Mouse (Mus musculus): ENCODE results near the gene Macrod1. TPM values are rescaled to one million over a fixed set of nuclear protein-coding genes. Genes with fewer than 3 reads are reported as not detected.

Macrod1 gene
- polyA plus RNA-seq, 1 experiment, result 33.8 TPM

GRCm38 (mm10) chr19:7217926-7218267 is 161.3 kb downstream of the Macrod1 start:
- Histone ChIP-seq H3K27ac (ENCODE audit: insufficient read depth, low read length) (no peak overlapping the region), H3K27me3 (ENCODE audit: control insufficient read depth, insufficient read depth, low read length) (no peaks in the 10 kb centered on the region), H3K4me3 (replicated peaks; ENCODE audit: insufficient read depth, low read depth, low read length) (no peak overlapping the region), H3K4me1 (ENCODE audit: control insufficient read depth, insufficient read depth, low read length) (peaks cover 15% of the 10 kb centered on the region)
- WGBS, result 12% methylated on average over 6 of the region's 6 CpGs
- TF ChIP-seq CTCF (IDR thresholded peaks at IDR 0.05; ENCODE audit: borderline replicate concordance, insufficient read depth, low read depth, low read length) (no peak), POLR2A (IDR thresholded peaks at IDR 0.05; ENCODE audit: borderline replicate concordance, insufficient read depth, low read length) (no peak)
- no peak for DNase-seq

GRCm38 (mm10) chr19:7218753-7219152 is 162.1 kb downstream of the Macrod1 start:
- no peak overlapping the region for H3K4me3 ChIP-seq (replicated peaks; ENCODE audit: insufficient read depth, low read depth, low read length)
- no peak overlapping the region for H3K27ac ChIP-seq (ENCODE audit: insufficient read depth, low read length)
- H3K4me1 ChIP-seq (ENCODE audit: control insufficient read depth, insufficient read depth, low read length), result peaks cover 15% of the 10 kb centered on the region
- WGBS, result 93% methylated on average over 5 of the region's 5 CpGs
- no peak for DNase-seq
- no peak for TF ChIP-seq CTCF (IDR thresholded peaks at IDR 0.05; ENCODE audit: borderline replicate concordance, insufficient read depth, low read depth, low read length)
- TF ChIP-seq POLR2A (IDR thresholded peaks at IDR 0.05; ENCODE audit: borderline replicate concordance, insufficient read depth, low read length), result no peak
- no peaks in the 10 kb centered on the region for H3K27me3 ChIP-seq (ENCODE audit: control insufficient read depth, insufficient read depth, low read length)

DNA sequence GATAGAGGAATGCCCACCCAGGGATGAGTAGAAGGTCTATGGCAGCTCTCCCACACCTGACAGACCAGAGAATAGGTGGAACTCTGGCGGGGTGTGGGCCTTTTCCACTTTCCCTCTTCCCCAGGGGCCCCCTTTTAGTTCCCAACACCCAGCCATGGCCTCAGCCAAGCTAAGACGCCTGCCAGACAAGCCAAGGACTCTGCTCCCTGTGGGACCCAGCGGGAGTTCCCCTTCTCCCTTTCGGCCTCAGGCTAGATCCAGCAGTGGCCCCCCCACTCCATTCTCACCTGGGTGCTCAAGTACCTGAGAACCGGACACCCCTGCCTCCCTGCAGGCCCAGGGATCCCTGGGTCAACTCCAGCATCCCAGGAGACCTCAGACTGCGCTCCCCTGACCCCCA is 165.6 kb downstream of the Macrod1 start:
- H3K4me1 ChIP-seq (ENCODE audit: control insufficient read depth, insufficient read depth, low read length), result no peaks in the 10 kb centered on the region
- no peak overlapping the region for H3K27ac ChIP-seq (ENCODE audit: insufficient read depth, low read length)
- H3K4me3 ChIP-seq (replicated peaks; ENCODE audit: insufficient read depth, low read depth, low read length), result no peak overlapping the region
- DNase-seq, result no peak
- H3K27me3 ChIP-seq (ENCODE audit: control insufficient read depth, insufficient read depth, low read length), result no peaks in the 10 kb centered on the region
- TF ChIP-seq POLR2A (IDR thresholded peaks at IDR 0.05; ENCODE audit: borderline replicate concordance, insufficient read depth, low read length) (no peak), CTCF (IDR thresholded peaks at IDR 0.05; ENCODE audit: borderline replicate concordance, insufficient read depth, low read depth, low read length) (no peak)
- 83% methylated on average over 6 of the region's 6 CpGs for WGBS

- TF ChIP-seq POLR2A (IDR thresholded peaks at IDR 0.05; ENCODE audit: borderline replicate concordance, insufficient read depth, low read length) (no peak), CTCF (IDR thresholded peaks at IDR 0.05; ENCODE audit: borderline replicate concordance, insufficient read depth, low read depth, low read length) (no peak)
- Histone ChIP-seq H3K4me3 (replicated peaks; ENCODE audit: insufficient read depth, low read depth, low read length) (no peak overlapping the region), H3K4me1 (ENCODE audit: control insufficient read depth, insufficient read depth, low read length) (no peaks in the 10 kb centered on the region), H3K27ac (ENCODE audit: insufficient read depth, low read length) (no peak overlapping the region), H3K27me3 (ENCODE audit: control insufficient read depth, insufficient read depth, low read length) (no peaks in the 10 kb centered on the region)
- DNase-seq, result no peak
These were observed 166.9 kb downstream of the Macrod1 start for GRCm38 (mm10) chr19:7223488-7223887.

GRCm38 (mm10) chr19:7224253-7224652 is 167.6 kb downstream of the Macrod1 start:
- Histone ChIP-seq H3K4me3 (replicated peaks; ENCODE audit: insufficient read depth, low read depth, low read length) (no peak overlapping the region), H3K27me3 (ENCODE audit: control insufficient read depth, insufficient read depth, low read length) (no peaks in the 10 kb centered on the region), H3K4me1 (ENCODE audit: control insufficient read depth, insufficient read depth, low read length) (no peaks in the 10 kb centered on the region), H3K27ac (ENCODE audit: insufficient read depth, low read length) (no peak overlapping the region)
- no peak for DNase-seq
- 86% methylated on average over 3 of the region's 3 CpGs for WGBS
- TF ChIP-seq POLR2A (IDR thresholded peaks at IDR 0.05; ENCODE audit: borderline replicate concordance, insufficient read depth, low read length), result no peak

DNA sequence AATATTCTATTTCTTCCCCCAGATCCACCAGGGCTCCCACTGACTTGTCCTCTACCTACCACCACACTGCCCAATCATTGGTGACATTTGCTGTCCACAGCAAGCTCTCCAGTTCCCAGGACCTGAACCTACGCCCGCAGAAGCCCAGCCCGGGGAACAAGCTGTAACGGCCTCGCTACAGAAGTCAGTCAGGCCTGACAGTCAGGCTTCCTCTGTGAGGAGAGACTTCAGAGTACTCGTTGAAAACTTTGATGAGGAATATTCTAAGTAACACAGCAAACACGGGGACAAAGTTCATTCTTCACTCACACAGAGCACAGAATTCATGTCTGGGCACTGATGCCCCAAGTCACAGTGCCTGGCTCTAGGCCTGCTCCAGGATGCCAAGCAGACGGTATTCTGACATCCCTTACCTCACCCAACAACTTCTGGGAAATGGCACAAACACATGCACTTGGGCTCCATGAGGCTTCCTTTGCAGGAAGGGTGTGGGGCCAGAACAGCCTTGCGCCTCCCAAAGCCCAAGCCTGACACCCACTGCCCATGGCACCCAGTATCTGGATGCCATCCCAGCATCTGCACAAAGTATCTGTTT is 168.6 kb downstream of the Macrod1 start:
- Histone ChIP-seq H3K27ac (ENCODE audit: insufficient read depth, low read length) (no peak overlapping the region), H3K27me3 (ENCODE audit: control insufficient read depth, insufficient read depth, low read length) (no peaks in the 10 kb centered on the region), H3K4me1 (ENCODE audit: control insufficient read depth, insufficient read depth, low read length) (no peaks in the 10 kb centered on the region), H3K4me3 (replicated peaks; ENCODE audit: insufficient read depth, low read depth, low read length) (no peak overlapping the region)
- no peak for TF ChIP-seq POLR2A (IDR thresholded peaks at IDR 0.05; ENCODE audit: borderline replicate concordance, insufficient read depth, low read length)
- no peak for TF ChIP-seq CTCF (IDR thresholded peaks at IDR 0.05; ENCODE audit: borderline replicate concordance, insufficient read depth, low read depth, low read length)
- 79% methylated on average over 9 of the region's 9 CpGs for WGBS
- DNase-seq, result no peak

DNA sequence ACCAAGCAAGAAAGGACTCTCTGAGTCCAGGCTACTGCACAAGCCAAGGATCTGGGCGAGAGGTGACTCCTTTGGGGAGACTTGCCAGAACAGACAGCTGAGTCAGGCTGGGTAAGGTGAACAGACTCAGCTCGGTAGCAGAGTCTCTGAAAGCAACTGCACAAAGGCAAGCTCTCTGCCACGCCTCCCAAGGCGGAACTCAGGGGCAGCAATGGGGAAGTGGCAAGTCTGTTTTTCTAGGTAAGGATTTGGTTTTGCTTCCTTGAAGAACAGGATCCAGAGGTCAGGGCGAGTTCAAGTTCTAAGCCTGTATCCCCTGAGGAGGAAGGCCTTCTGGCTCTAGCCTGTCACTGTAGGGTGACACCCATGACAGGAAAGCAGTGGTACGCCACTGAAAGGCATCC is 169.9 kb downstream of the Macrod1 start:
- Histone ChIP-seq H3K4me3 (replicated peaks; ENCODE audit: insufficient read depth, low read depth, low read length) (no peak overlapping the region), H3K27me3 (ENCODE audit: control insufficient read depth, insufficient read depth, low read length) (no peaks in the 10 kb centered on the region), H3K4me1 (ENCODE audit: control insufficient read depth, insufficient read depth, low read length) (no peaks in the 10 kb centered on the region), H3K27ac (ENCODE audit: insufficient read depth, low read length) (no peak overlapping the region)
- TF ChIP-seq CTCF (IDR thresholded peaks at IDR 0.05; ENCODE audit: borderline replicate concordance, insufficient read depth, low read depth, low read length), result no peak
- TF ChIP-seq POLR2A (IDR thresholded peaks at IDR 0.05; ENCODE audit: borderline replicate concordance, insufficient read depth, low read length), result no peak
- peak in 1 of 2 experiments; percentile 6 for DNase-seq
- 74% methylated on average over 6 of the region's 6 CpGs for WGBS

GRCm38 (mm10) chr19:7234537-7235221 is 178.1 kb downstream of the Macrod1 start:
- H3K27me3 ChIP-seq (ENCODE audit: control insufficient read depth, insufficient read depth, low read length), result no peaks in the 10 kb centered on the region
- peak; percentile 82 to 84 for DNase-seq
- H3K4me3 ChIP-seq (replicated peaks; ENCODE audit: insufficient read depth, low read depth, low read length), result no peak overlapping the region
- no peak overlapping the region for H3K27ac ChIP-seq (ENCODE audit: insufficient read depth, low read length)
- peaks cover under 1% of the 10 kb centered on the region; the same call in 1 of the 2 replicates for H3K4me1 ChIP-seq (ENCODE audit: control insufficient read depth, insufficient read depth, low read length)
- WGBS, result 30% methylated on average over 8 of the region's 8 CpGs
- peak; percentile 86 for TF ChIP-seq CTCF (IDR thresholded peaks at IDR 0.05; ENCODE audit: borderline replicate concordance, insufficient read depth, low read depth, low read length)
- TF ChIP-seq POLR2A (IDR thresholded peaks at IDR 0.05; ENCODE audit: borderline replicate concordance, insufficient read depth, low read length), result no peak
